Mouse (Mus musculus) brain, embryonic 14.5 days (tissue): ENCODE results near the gene Gsta2.

Experiments used
- CTCF ChIP-seq: fragments of 200-500 bp; IDR thresholded peaks from 2 replicates; pipeline ENCODE4 v1.5.1; 2012; ENCODE audit warnings: inconsistent platforms, mild to moderate bottlenecking, moderate library complexity, borderline replicate concordance; ENCODE audit not compliant: insufficient read depth, insufficient read length; ENCODE audit errors: extremely low read depth
- POLR2A ChIP-seq: fragments of 200-500 bp; IDR thresholded peaks from 2 replicates; pipeline ENCODE4 v1.6.1; 2012; ENCODE audit warnings: mild to moderate bottlenecking, inconsistent platforms, borderline replicate concordance; ENCODE audit not compliant: poor library complexity, insufficient read depth, insufficient read length, severe bottlenecking; ENCODE audit errors: extremely low read depth

DNA sequence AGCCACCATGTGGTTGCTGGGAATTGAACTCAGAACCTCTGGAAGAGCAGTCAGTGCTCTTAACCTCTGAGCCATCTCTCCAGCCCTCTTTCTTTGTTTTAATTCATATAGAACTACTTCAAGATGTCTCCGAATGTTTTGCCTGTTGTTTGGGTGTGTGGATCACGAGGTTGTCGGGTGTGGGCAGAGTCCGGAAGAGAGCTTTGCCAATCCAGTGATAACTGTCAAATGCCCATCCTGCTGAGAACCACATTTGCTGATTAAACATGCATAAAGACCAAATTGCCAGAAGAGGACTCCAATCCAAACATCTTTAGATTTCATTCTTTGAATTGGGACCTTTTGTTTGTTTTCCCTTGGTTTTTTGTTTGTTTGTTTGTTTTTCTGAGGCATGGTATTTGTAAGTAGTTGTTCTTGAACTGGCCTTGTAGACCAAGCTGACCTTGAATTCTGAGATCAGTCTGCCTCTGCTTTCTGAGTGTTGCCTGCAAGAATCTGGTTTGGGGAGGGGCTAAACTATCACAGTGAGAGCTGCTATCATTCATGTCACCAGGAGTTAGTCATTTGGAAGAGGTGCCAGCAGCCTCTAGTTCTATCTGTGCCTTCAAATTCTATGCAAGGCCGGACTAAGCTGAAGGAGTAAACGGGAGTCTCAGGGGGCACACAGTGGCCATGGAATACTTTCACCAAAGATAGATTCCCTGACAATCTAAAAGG is 3.9 kb downstream of the Gsta2 start:
- no peak for TF ChIP-seq CTCF
- no peak for TF ChIP-seq POLR2A
